Mouse (Mus musculus) ES-E14 (cell line): ENCODE measurements at regions not wholly inside any gene's neighbourhood (a gene's known extent, or its start where the extent isn't known, plus 50 kb on each side); places are given as distances from the start of the nearest gene placed in this dataset.

Source experiments
- CHD2 ChIP-seq: IDR thresholded peaks from 2 replicates; pipeline ENCODE4 v1.6.1; 2014; ENCODE audit warnings: mild to moderate bottlenecking, low read depth, low read length, inconsistent platforms
- HCFC1 ChIP-seq: IDR thresholded peaks from 2 replicates; pipeline ENCODE4 v1.6.1; 2012; ENCODE audit warnings: low read length, inconsistent platforms, borderline replicate concordance; ENCODE audit not compliant: insufficient read depth
- ZC3H11A ChIP-seq: IDR thresholded peaks from 2 replicates; pipeline ENCODE4 v1.6.1; 2012; ENCODE audit warnings: low read depth, mild to moderate bottlenecking, inconsistent platforms, low read length, borderline replicate concordance
- ZNF384 ChIP-seq: IDR thresholded peaks from 2 replicates; pipeline ENCODE4 v1.6.1; 2012; ENCODE audit warnings: low read depth, low read length, inconsistent platforms

GRCm38 (mm10) chr5:82253356-82254104, 1101.5 kb downstream of the Tecrl start:
- TF ChIP-seq ZC3H11A, result no peak
- no peak for TF ChIP-seq ZNF384
- TF ChIP-seq CHD2, result no peak
- no peak for TF ChIP-seq HCFC1
